Mouse (Mus musculus): ENCODE results near the gene Magi3.
A peak's percentile ranks its signal among the peaks of the same experiment; 100 is the strongest.

DNA sequence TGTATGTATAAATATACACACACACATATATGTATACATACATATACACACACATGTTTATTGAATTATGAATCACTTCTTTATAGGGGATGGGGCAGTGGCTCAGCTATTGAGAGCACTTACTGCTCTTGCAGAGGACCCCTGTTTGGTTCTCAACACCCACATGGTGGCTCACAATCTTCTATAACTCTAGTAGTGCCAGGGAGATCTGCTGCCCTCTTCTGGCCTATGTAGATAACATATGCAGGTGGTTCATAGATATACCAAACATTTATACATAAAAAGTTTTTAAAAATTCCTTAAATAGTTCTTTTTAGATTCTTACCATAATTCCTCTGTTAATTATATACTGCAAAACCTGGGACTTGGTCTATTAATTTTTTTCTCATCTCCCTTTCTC, 141.4 kb downstream of the Magi3 start:
- TF ChIP-seq CTCF (IDR thresholded peaks at IDR 0.05; ENCODE audit: low read depth) (peak; percentile 38; the same call in 1 of the 2 replicates), EP300 (IDR thresholded peaks at IDR 0.05; ENCODE audit: low read depth) (no peak)

Measured in liver, postnatal 0 days (tissue).